Mouse (Mus musculus) thymus, postnatal 0 days (tissue): ENCODE data around the gene Usp13. TPM values are rescaled to one million over a fixed set of nuclear protein-coding genes. Genes with fewer than 3 reads are reported as not detected.

Experiments
- DNase-seq: peaks from one replicate; pipeline ENCODE4 v3.0.0-alpha.2; 2015; ENCODE audit warnings: low spot score
- polyA plus RNA-seq: library from polyadenylated mRNA; unstranded; fragments of >200 nt; fragmentation: Nextera tagmentation; extraction: Ambion mirVana; gene quantifications from 2 replicates; pipeline ENCODE4 v1.2.1, GENCODE M21; 2015

Gene Usp13
- 0.22 and 0.38 TPM in 2 replicates for polyA plus RNA-seq

DNA sequence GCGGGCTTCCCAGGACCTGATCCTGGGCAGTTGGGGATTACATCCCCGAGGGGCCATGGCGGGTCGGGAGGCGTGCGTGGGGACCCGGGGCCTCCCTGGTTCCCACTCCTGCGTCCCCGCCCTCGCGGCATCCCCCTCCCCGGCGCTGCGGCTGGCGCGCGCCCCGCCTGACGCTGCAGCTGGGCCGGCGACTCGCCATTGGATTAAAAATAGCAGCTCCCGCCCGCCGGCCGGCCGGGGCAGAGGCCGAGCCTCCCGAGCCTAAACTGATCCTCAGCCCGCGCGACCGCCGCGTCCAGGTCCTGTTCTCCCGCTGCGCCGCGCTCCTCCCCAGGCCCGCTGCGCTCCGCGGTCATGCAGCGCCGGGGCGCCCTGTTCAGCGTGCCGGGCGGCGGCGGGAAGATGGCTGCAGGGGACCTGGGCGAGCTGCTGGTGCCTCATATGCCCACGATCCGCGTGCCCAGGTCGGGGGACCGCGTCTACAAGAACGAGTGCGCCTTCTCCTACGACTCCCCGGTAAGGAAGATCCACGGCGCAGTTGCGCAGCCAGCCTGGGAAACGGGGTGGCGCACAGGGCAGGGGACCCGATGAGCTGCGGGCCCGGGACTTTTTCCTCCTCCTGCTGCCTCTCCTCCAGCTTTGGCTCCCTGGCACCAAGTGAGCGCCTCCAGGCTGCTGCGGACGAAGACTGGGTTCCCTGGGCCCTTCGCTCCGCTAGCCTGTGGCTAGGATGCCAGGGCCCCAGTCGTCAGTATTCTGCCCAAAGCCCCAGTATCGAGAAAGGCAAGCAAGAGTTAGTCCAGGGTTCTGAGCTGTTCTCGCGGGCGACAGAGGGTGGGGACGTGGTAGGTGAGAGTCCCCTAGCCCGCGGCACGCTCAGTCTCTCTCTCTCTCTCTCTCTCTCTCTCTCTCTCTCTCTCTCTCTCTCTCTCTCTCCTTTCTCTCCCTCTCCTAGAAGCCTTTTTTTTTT, at the start of gene Usp13:
TSS of gene Usp13 (plus strand) at position 190 of the 970 bp plus-strand sequence.
- DNase-seq: no peak

DNA sequence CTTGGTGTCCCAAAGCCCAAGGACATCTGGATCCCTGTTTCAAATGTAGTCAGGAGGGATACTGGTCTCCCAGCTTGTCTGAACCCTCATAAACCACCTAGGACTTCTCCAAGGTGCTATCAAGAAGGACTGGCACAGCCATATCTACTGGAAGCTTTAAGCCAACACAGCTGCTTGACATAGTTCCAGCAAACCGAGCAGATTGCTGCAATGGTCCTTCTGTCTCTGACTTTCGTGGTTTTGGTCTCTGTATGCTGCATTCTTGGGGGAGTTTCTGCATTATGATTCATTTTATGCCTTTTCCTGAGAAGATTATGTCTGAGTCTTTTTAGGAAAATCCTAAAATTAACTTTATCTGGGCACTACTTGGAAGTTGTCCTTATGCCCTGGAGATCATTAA, 46.6 kb upstream of the Usp13 start:
- no peak for DNase-seq

DNA sequence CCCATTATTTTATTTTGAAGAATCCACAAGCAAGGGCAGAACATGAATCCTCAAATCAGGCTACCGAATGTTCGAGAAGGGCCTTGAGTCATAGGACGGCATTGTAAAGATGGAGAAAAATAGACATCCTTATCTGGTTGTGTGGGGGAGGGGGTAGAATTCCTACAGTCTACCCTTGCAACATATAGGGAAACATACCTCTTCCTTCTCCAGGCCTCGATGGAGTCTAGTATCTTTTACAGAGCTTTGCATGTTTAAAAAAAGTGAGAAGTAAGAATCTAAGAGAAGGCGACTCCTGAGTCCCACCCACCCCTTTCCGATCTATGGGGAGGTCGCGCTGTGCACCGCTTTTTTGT, 367 bp upstream of the Usp13 start:
- DNase-seq: no peak

DNA sequence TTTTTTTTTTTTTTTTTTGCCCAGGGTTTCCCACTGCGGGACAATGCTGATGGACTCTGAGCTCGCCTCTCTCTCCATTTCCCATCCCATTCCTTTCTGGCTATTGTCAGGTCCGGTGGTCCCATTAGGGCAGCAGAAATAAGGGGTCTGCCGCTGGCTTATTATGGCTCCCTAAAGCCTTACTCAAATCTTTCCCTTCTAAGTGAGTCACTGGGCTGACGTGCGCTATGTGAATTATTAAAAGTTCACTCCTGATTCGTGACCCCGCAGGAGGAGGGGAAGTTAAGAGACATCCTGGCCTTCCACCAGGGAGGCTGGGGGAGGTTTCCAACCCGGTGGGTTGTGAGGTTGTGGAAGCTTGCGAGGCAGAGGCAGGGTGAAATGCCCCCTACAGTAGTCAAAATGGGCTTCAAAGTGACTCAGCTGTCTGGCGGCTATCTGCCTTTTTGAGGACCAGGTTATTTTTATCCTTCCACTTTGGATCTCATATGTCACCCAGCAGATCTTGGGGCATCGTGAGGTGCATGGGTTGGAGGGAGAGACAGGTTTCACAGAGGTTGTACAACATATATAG, 1.1 kb downstream of the Usp13 start:
- DNase-seq: no peak

DNA sequence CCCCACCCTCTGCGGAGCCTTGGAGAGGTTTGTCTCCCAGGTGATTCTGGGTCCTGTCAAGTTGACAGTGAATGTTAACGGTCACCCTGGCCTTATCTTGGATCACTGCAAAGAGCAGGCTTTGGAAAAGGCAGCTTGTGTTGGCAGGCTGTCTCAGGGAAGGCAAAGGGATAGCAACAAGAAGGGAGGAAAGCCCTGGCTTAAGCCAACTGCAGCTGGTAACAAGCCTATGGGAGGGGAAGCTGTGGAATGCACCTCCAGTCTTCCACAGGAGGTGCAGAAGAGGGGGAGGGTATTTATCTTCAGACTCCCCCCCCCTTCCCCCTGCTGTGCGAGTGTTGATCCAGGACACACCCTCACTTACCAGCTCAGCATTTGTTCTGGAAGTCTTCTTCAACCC, 5.3 kb downstream of the Usp13 start:
- DNase-seq: no peak

DNA sequence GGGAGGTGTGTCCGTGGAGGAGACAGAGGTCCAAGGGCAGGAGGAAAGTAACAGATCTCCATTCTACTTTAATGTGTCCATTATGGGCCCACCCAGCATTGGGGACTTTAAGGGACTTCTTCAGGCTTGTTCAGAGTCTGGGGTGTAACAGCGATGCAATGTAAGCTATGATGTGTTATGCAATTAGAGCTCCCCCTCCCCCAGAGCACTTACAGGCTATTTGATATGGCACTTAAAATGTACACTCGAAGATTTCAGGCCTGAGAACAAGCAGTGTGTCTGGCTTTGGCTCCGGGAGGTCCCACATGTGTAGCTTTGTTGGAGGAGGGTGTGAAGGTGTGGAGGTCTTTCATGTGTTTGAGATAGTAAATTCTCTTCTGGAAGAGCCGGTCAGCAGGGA, 7.6 kb downstream of the Usp13 start:
- DNase-seq: no peak

DNA sequence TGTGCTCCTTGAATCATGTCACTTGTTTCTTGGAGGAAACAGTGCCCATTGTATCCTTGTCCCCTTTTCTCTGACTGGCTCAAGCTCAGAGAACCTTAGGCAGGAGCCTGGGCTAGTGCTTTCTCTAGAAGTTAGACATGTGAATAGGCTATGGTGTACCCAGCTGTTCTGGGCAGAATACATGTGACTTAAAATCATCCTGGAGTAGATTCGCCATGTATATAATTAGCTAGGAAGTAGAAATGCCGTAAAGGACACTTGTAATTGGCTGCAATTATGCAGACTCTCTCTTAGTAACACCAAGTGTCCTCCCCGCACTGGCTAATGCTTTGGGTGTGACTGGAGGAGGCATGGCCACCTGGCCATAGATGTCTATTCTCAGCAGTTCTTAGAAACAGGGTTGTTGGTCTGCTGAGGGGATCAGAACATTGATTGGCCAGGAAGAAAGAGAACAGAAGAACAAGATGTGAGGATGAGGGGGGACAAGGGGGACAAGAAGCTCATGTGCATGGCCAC, 8.7 kb downstream of the Usp13 start:
- no peak for DNase-seq

DNA sequence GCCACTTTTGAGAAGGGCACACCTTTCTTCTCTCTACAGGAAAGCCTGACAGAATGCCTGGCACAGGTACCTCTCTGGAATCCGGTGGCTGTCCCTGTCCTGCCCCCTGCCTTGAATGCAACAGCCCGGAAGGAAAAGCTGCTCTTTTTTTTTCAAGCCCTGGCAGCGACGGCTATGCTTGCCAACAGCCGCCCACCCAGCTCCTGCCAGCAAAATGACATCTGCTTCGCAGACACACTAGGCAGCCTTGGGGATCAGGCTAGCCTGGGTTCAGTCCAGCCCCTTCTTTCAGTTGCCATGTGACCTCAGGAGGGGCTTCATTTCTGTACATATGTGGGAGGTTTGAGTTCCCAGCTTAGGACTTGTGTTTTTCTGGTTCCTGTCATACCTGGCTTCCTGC, 9.4 kb downstream of the Usp13 start:
- no peak for DNase-seq

DNA sequence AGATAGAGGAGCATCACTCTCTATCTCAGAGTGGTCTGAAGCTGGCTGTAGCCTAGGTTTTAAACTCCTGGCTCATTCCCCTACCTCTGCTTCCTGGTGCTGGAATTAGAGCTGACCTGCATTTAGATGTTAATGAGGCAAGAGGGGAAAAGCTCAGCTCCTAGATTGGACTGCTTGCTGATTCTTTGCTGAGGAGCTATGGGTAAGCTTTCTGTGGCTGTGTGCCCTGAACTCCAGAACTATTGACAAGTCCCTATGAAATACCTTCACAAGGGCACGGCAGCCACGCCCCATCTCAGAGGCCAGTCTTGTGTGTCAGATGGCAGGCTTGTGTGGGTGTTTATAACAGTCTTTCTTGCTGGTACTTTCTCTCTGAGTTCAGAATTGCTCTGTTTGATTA, 16.5 kb downstream of the Usp13 start:
- DNase-seq: no peak

DNA sequence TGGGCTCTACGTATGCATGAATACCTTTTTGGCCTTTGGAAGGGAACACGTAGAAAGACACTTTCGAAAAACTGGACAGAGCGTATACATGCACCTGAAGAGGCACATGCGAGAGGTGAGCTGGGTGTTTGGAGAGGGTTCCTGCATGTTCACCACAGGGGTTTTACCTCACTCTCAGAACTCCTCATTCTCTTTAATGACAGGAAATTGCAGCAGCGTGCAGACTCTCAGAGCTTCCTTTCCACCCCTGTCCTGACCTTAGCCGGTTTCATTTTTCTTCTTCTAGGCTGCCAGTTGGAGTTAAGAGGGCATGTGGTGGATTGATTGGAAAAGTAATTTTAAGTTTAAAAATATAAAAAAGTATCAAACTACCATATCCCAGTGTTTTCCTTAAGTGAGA, 20.5 kb downstream of the Usp13 start:
- no peak for DNase-seq

DNA sequence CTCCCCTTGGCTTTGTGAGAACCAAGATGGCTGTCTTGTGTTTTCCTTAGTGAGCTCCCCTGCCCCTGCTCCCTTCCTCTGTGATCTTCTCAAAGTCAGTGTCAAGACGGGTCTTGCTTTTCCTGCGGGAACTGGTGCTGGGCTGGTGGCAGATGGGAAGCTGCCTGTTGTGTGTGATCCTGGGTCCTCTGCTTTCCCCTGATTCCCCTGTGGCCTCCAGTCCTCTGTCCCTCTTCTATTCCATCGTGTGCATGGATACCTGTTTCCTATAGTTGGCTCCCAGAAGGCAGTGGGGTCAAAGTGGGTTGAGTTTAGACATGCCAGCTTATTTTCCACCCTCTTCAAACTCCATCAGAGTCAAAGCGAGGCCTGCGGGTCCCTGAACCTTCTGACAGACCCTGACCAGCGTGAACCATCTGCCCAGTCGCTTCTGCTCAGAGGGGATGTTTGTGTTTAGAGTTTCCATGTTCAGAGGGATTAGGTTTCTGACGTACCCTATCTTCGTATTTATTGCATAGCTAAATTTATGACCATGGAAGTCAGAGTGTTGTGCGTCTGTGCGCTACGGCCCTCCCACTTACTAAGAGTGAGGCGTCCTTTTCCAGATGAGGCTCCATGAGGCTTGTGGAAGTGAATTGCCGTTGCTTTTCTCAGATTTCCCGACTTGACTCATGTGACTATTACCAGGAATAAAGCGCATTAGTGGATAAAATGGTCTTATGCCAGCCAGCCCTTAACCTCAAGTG, 39.2 kb downstream of the Usp13 start:
- DNase-seq: no peak

DNA sequence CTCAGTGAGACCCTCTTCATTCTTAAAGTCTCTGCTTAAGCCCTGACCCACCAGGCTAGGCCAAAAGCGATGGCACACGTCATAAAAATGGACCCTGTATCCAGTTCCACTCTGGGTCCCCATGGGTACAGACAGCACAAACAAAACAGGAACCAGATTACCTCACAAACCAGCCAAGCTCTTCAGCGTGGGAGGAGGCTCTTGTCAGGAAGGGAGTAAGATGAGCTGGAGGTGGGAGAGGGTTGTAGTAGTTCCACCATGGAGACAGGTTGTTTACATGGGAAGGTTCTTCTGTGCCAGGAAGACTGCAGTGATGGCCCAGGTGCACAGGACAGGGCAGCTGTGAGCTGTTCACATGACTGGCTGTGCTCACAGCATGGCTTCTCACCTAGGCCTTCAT, 53.7 kb downstream of the Usp13 start:
- DNase-seq: no peak

DNA sequence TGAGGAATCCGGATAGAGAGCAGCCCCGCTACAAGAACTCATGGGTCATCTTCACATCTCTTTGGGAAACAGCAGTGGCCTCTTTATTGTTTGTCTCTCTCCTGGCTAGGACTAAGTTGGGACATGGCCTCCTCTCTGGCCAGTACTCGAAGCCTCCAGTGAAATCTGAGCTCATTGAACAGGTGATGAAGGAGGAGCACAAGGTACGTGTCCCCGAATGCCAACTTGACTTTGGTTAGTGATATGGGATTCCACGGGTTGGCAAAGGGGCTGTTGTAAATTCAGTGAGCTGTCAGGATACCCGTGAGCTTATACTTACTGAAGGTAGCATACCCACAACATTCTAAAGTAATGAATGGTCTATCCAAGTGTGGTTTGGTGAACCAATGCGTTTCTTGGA, 69.0 kb downstream of the Usp13 start:
- DNase-seq: no peak

DNA sequence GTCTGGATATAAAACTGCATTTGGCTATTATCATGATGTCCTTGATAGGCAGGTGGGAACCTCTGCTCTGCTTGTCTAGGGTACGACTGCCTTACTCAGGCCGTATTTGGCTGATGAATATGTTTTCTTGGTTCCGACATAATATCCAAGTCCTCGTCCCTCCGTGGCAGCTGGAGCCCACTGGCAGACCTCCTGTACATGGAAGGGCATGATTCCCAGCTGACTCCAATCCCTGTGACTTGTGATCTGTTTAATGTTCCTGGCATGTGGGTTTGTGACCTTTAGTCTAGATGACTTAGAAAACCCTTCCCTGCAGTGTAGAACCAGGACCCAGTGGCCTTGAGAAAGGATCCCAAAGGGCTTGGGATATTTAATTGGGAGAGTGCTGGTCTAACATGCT, 71.5 kb downstream of the Usp13 start:
- DNase-seq: no peak

DNA sequence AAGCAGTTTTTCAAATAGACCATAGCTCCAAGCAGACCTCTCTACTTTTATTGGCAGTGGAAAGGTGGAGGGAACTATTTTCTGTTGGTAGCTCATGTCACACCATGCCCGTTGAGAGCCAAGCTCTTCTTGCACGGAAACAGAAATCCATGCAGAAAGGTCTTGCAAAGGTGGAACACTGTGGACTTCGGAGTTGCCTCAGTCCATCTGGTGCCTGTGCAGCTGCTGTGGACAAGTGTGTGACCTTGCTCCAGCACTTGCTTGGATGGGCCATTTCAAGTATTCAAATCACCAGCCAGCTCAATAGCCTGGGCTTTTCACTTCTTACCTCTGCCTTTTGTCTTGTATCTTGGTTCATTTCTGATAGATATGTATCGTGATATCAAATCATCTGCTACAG, 72.8 kb downstream of the Usp13 start:
- no peak for DNase-seq

DNA sequence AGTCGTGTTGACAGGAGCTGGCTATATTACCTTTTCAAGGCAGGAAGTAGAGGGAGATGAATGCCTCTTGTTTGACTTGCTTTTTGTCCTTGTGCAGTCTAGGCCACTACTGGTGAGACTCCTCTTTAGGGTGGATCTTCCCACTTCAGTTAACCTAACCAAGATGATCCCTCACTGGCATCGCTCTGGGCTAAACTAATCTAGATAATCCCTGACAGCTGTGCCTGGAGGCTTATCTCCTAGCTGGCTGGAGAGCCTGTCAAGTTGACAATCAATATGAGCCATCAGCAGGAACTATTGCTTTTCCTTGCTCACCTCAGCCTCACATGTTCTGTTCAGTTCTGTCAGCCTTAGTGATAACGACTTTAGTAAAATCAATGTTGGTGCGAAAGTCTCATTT, 86.1 kb downstream of the Usp13 start:
- no peak for DNase-seq

DNA sequence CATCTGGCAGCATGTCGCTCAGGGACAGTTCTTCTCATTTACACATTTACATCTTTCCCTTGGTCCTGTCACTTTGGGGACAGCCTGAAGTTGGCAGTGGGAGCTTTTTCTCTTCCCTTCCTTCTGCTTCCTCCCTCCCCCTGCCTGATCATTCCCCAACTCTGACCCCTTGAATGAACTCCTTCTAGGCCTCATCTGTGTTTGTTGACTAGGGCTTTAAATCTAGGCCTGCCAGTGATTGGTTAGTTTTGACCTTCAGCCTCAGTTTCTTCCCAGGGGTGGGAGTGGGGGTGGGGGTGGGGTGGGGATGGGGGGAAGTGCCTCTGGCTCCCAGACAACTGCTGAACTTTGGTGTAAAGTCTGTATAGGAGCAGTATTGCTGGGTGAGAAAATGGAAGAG, 87.3 kb downstream of the Usp13 start:
- no peak for DNase-seq

DNA sequence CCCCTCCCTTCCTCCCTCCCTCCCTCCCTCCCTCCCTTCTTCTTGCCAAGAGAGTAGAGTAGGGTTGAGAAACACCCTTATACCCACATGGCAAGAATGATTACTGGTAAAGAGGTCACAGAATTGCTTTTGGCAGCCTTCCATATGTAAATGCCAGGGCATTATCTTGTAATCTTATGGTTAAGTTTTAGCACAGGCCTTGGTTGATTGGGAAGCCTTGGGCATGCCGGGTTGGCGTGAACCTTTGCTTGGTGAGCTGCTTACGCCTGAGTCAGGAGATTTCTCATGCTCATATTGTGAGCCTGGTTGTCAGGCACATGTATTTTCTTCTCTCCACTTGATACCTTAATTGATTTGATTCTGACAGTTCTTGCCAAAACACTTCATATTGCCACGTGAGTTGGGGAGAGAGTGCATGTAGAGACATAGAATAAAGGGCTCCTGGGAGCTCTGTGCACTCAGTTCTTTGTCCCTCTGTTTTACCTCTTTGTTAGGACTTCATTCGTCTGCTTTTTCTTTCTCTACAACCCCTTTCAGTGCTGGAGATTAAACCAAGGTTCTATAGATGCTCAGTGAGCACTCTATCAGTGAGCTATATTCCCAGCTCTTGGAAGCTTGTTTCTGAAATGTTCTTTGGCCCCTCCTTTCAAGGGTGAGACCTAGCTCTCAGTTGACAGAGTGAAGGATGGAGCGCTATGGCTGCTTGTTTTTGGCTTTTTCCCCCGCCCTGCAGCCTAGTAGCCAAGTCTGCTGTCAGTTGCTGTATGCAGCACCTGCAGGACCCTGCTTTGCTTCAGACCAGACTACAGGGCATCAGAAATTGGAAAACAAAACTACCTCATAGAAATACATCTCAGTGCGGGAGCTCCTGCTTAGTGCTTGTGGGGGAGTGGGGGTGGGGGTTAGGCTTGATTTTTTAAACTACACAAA, 88.8 kb downstream of the Usp13 start:
- DNase-seq: no peak

DNA sequence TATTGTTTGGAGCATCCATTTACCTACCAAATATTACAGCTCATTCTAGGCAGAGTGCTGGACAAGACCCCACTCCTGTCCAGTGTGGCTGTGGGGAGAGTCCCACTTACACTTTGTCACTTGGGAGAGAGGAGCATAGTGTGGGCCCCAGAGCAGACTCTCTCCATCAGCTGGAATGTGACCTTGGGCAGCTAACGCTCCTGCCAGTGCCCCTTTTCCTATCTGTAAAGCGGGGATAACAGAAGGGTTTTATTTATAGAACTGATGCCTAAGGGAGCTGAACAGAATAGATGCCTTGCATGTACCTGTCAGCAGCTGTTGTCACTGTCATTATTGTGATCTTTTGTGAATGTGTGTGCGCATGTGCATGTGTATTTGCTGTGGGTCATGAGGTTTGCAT, 91.1 kb downstream of the Usp13 start:
- no peak for DNase-seq

DNA sequence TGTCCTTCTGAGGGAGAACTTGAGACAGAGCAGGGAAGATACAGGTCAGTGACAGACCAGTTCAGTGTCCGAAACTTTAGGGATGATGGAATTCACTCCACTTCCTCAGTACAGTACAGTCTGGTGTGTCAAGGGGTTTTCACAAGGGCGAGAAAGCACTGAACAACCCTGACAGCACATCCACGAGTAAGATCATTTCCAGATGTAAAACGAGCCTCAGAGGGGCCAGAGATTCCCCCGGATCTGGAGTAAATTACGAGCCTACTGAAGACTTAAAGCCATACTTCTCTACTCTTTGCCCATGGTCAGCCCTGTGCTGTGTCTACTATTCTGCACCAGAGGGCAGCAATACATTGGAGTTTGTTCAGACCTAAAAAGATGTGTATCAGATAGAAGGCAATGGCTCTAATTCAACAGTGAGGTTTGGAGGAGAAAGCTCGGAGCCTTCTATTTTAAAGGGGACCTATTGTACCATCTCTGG, 92.8 kb downstream of the Usp13 start:
- no peak for DNase-seq

DNA sequence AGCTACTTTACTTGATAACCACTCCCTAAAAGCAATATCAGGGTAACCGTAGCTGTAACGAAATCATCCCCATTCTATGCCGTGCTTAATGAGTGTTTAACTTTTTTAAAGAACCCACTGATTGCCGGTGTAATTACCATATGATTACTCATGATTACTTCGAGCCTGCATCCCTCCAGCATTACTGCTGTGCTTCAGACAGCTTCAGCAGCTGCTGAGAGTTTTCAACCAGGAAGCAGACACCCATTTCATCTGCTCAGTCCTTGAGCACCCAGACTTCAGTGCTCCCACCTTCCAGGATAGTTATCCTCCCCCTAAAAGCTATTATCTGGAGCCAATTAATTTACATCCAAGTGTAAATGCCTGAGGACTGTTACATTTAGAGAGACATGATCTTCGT, 106.8 kb downstream of the Usp13 start:
- DNase-seq: no peak
